Mouse (Mus musculus): ENCODE data around the gene Galm. TPM values are rescaled to one million over a fixed set of nuclear protein-coding genes. Genes with fewer than 3 reads are reported as not detected.

Gene Galm
- total and polyA plus RNA-seq, 3 experiments: 0.15 TPM; not detected in 2

DNA sequence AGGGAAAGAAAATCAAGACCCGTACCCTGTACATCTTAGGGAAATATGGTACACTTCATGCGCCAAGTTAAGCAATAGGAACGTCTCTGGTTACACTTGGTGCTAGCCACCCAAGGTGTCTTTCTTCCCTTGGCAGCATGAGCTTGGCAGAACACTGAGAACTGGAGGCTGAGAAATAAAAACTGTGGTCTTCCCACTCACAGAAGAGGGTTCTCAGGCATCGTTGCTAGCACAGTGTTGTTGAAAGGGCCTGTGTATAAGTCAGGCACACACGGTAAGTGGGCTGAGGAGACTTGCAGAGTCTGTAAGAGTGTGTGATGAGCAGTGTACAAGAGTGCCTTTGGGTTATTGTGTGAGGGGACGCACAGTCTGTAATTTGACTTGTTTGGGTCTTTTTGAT lies 1.1 kb upstream of the Galm start:
- Histone ChIP-seq H3K9me3 (replicated peaks; ENCODE audit: insufficient read depth, low read length) (no peaks in the 10 kb centered on the region), H3K4me3 (ENCODE audit: control insufficient read depth in 1 of 2, insufficient read depth in 1 of 2, low read depth in 2 of 2, low read length in 2 of 2) (no peak overlapping the region), H3K27ac (ENCODE audit: control insufficient read depth, low read depth, low read length) (no peak overlapping the region), H3K36me3 (ENCODE audit: control insufficient read depth in 1 of 2, insufficient read depth in 2 of 2, low read length in 2 of 2) (no peaks in the 10 kb centered on the region), H3K27me3 (ENCODE audit: control insufficient read depth in 1 of 2, insufficient read depth in 2 of 2, low read length in 2 of 2) (peaks cover 5 to 8% of the 10 kb centered on the region in 2 experiments), H3K4me1 (ENCODE audit: control insufficient read depth in 1 of 2, insufficient read depth in 2 of 2, low read length in 2 of 2) (no peaks in the 10 kb centered on the region; a peak in 1 of 4 replicates), H3K9ac (ENCODE audit: control insufficient read depth, low read depth, low read length, poor library complexity, severe bottlenecking) (no peak overlapping the region), H3K79me2 (ENCODE audit: control insufficient read depth, insufficient read depth, low read length, poor library complexity) (no peaks in the 10 kb centered on the region)
- TF ChIP-seq USF2 (IDR thresholded peaks at IDR 0.05; ENCODE audit: borderline replicate concordance in 1 of 2, insufficient read depth in 1 of 2, low read depth in 1 of 2, low read length in 2 of 2) (no peak), MYB (IDR thresholded peaks at IDR 0.05; ENCODE audit: low read depth, low read length) (no peak), BHLHE40 (IDR thresholded peaks at IDR 0.05; ENCODE audit: borderline replicate concordance, low read depth, low read length) (no peak), NRF1 (IDR thresholded peaks at IDR 0.05; ENCODE audit: insufficient read depth, low read depth, low read length, poor library complexity, severe bottlenecking) (no peak), KAT2A (conservative IDR thresholded peaks at IDR 0.05; ENCODE audit: low read depth, low read length) (no peak), POLR2A (IDR thresholded peaks at IDR 0.05; ENCODE audit: control insufficient read depth in 1 of 2, insufficient read depth in 1 of 2, low read depth in 1 of 2, low read length in 2 of 2, poor library complexity in 1 of 2) (no peak), MAX (IDR thresholded peaks at IDR 0.05; ENCODE audit: low read length) (no peak), UBTF (IDR thresholded peaks at IDR 0.05; ENCODE audit: borderline replicate concordance, insufficient read depth, low read depth, low read length) (no peak), SMC3 (IDR thresholded peaks at IDR 0.05; ENCODE audit: low read depth, low read length) (no peak), ZC3H11A (IDR thresholded peaks at IDR 0.05; ENCODE audit: low read depth, low read length) (no peak), TAL1 (IDR thresholded peaks at IDR 0.05; ENCODE audit: low read length) (no peak), EP300 (IDR thresholded peaks at IDR 0.05; ENCODE audit: low read depth in 1 of 2, low read length in 2 of 2) (no peak), USF1 (IDR thresholded peaks at IDR 0.05; ENCODE audit: low read depth, low read length) (no peak), MEF2A (IDR thresholded peaks at IDR 0.05; ENCODE audit: extremely low read depth, insufficient replicate concordance, low read depth, low read length, poor library complexity, severe bottlenecking) (no peak), GABPA (IDR thresholded peaks at IDR 0.05; ENCODE audit: low read depth, low read length) (no peak), ELF1 (IDR thresholded peaks at IDR 0.05; ENCODE audit: low read depth, low read length) (no peak), POLR2AphosphoS5 (IDR thresholded peaks at IDR 0.05; ENCODE audit: borderline replicate concordance, low read depth, low read length) (no peak)
- no peak for DNase-seq (ENCODE audit: low read depth, low spot score)

DNA sequence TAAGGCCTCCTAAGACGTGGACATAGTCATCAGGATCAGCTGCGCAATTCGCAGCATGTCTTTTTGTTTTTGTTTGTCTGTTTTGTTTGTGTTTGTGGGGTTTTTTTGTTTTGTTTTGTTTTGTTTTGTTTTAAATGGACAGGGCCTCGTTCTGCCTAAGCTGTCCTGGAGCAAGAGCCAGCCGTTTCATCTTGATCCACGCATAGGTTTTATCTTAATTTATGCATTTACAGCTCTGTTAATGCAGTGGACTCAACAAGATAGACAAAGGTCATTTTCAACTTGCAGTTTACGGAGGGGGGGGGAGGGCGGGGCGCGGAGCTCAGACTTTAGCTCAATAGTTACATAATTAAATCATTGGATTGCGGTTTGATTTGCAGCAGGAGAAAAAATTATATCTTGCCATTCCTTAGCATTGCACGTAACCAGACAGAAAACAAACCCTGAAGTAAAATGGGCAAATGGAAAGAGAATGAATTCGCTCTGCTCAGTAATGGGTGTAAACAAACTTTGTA lies 1.3 kb downstream of the Galm start:
- H3K4me1 ChIP-seq (ENCODE audit: control insufficient read depth in 1 of 2, insufficient read depth in 2 of 2, low read length in 2 of 2): peaks cover 0 to 5% of the 10 kb centered on the region in 2 experiments; a peak in 3 of 4 replicates
- no peak overlapping the region for H3K9ac ChIP-seq (ENCODE audit: control insufficient read depth, low read depth, low read length, poor library complexity, severe bottlenecking)
- TF ChIP-seq ZKSCAN1 (IDR thresholded peaks at IDR 0.05; ENCODE audit: low read depth, low read length) (no peak), SMC3 (IDR thresholded peaks at IDR 0.05; ENCODE audit: low read depth, low read length) (no peak), MAX (IDR thresholded peaks at IDR 0.05; ENCODE audit: low read length) (no peak), TAL1 (IDR thresholded peaks at IDR 0.05; ENCODE audit: low read length) (no peak)
- H3K9me3 ChIP-seq (replicated peaks; ENCODE audit: insufficient read depth, low read length): no peaks in the 10 kb centered on the region
- peaks cover 4% of the 10 kb centered on the region in 2 experiments; a peak in 3 of 4 replicates for H3K27me3 ChIP-seq (ENCODE audit: control insufficient read depth in 1 of 2, insufficient read depth in 2 of 2, low read length in 2 of 2)
- H3K4me3 ChIP-seq (ENCODE audit: control insufficient read depth in 1 of 2, insufficient read depth in 1 of 2, low read depth in 2 of 2, low read length in 2 of 2): no peak overlapping the region
- no peak overlapping the region for H3K27ac ChIP-seq (ENCODE audit: control insufficient read depth, low read depth, low read length)
- peaks cover 0 to 3% of the 10 kb centered on the region in 2 experiments; a peak in 1 of 4 replicates for H3K36me3 ChIP-seq (ENCODE audit: control insufficient read depth in 1 of 2, insufficient read depth in 2 of 2, low read length in 2 of 2)
- no peaks in the 10 kb centered on the region for H3K79me2 ChIP-seq (ENCODE audit: control insufficient read depth, insufficient read depth, low read length, poor library complexity)
- no peak for DNase-seq (ENCODE audit: low read depth, low spot score)

Measured in MEL (cell line).